Mouse (Mus musculus): ENCODE results near the gene Cerk. TPM values are rescaled to one million over a fixed set of nuclear protein-coding genes. Genes with fewer than 3 reads are reported as not detected.
"Not testable (repeated sequence)": the region's sequence is repeated elsewhere in the genome, so short reads cannot be mapped to it uniquely, and the experiment has no call there.

Cerk gene
- polyA plus RNA-seq, 1 experiment from 2014 or later: 16.1 TPM

- H3K4me1 ChIP-seq (ENCODE audit: control insufficient read depth, insufficient read depth, low read length): peaks cover 10% of the 10 kb centered on the region
- 13% methylated on average over 23 of the region's 25 CpGs for WGBS
- DNase-seq (ENCODE audit: low spot score) (no peak), ATAC-seq (ENCODE audit: low read depth) (no peak; the same call in none of the 2 replicates)
- H3K4me2 ChIP-seq (ENCODE audit: low read depth, low read length): peak overlapping the region; percentile 95
- H3K27me3 ChIP-seq (replicated peaks; ENCODE audit: control insufficient read depth, insufficient read depth, low read length): no peaks in the 10 kb centered on the region
- peak overlapping the region; percentile 90 for H3K9ac ChIP-seq (ENCODE audit: low read depth, low read length)
- peak overlapping the region; percentile 83 for H3K4me3 ChIP-seq (ENCODE audit: low read depth, low read length)
- peak overlapping the region; percentile 92; the same call in 1 of the 2 replicates for H3K27ac ChIP-seq (replicated peaks; ENCODE audit: low read depth, low read length)
- H3K36me3 ChIP-seq (ENCODE audit: control insufficient read depth, insufficient read depth, low read length): no peaks in the 10 kb centered on the region
- H3K9me3 ChIP-seq (ENCODE audit: control insufficient read depth, low read length): no peaks in the 10 kb centered on the region
Measured at GRCm38 (mm10) chr15:86214549-86215201, 28.7 kb upstream of the Cerk start.

- H3K9ac ChIP-seq (ENCODE audit: low read depth, low read length): peak within 1 kb of the TSS; percentile 90
- under 1% methylated on average over 50 of the region's 64 CpGs for WGBS
- H3K27me3 ChIP-seq (replicated peaks; ENCODE audit: control insufficient read depth, insufficient read depth, low read length): no peaks in the 10 kb centered on the region
- ATAC-seq (ENCODE audit: low read depth) (peak; percentile 95), DNase-seq (ENCODE audit: low spot score) (peak; percentile 97)
- H3K4me2 ChIP-seq (ENCODE audit: low read depth, low read length): peak within 1 kb of the TSS; percentile 95
- H3K36me3 ChIP-seq (ENCODE audit: control insufficient read depth, insufficient read depth, low read length): no peaks in the 10 kb centered on the region
- peak within 1 kb of the TSS; percentile 92 for H3K27ac ChIP-seq (replicated peaks; ENCODE audit: low read depth, low read length)
- H3K4me1 ChIP-seq (ENCODE audit: control insufficient read depth, insufficient read depth, low read length): peaks cover 10% of the 10 kb centered on the region
- no peaks in the 10 kb centered on the region for H3K9me3 ChIP-seq (ENCODE audit: control insufficient read depth, low read length)
- H3K4me3 ChIP-seq (ENCODE audit: low read depth, low read length): peak within 1 kb of the TSS; percentile 83
Measured at GRCm38 (mm10) chr15:86213753-86214548, 28.0 kb upstream of the Cerk start, which contains the start of gene Tbc1d22a. Gene Tbc1d22a, plus strand, starts transcription at chr15:86214459.

DNA sequence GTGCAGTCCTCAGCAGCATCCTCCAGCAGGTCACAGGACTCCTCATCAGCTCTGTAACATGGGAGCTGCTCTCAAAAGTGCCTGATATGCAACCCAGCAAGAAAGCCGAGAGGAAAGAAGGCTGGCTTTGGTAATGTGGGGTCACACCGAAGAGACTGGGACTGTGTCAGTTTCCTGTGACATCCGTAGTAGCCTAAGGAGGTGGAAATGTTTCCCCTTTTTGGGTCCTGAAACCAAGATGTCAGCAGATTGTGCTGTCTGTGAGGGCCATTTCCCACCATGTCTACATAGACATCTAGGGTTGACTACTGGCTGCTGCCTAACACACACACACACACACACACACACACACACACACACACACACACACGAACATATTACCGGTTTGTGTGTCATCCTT, 26.3 kb upstream of the Cerk start:
- not testable (repeated sequence) for H3K4me2 ChIP-seq (ENCODE audit: low read depth, low read length); ATAC-seq (ENCODE audit: low read depth); H3K9me3 ChIP-seq (ENCODE audit: control insufficient read depth, low read length); H3K4me3 ChIP-seq (ENCODE audit: low read depth, low read length); H3K9ac ChIP-seq (ENCODE audit: low read depth, low read length); H3K36me3 ChIP-seq (ENCODE audit: control insufficient read depth, insufficient read depth, low read length); H3K27me3 ChIP-seq (replicated peaks; ENCODE audit: control insufficient read depth, insufficient read depth, low read length); H3K27ac ChIP-seq (replicated peaks; ENCODE audit: low read depth, low read length); DNase-seq (ENCODE audit: low spot score)
- 97% methylated on average over 5 of the region's 5 CpGs for WGBS
- H3K4me1 ChIP-seq (ENCODE audit: control insufficient read depth, insufficient read depth, low read length): peaks cover 10% of the 10 kb centered on the region

- peaks cover 4% of the 10 kb centered on the region; the same call in 1 of the 2 replicates for H3K4me1 ChIP-seq (ENCODE audit: control insufficient read depth, insufficient read depth, low read length)
- 77% methylated on average over 4 of the region's 4 CpGs for WGBS
- ATAC-seq (ENCODE audit: low read depth): no peak
- no peaks in the 10 kb centered on the region for H3K36me3 ChIP-seq (ENCODE audit: control insufficient read depth, insufficient read depth, low read length)
- H3K4me3 ChIP-seq (ENCODE audit: low read depth, low read length): no peak overlapping the region
- peak; percentile 20 for DNase-seq (ENCODE audit: low spot score)
- no peaks in the 10 kb centered on the region for H3K27me3 ChIP-seq (replicated peaks; ENCODE audit: control insufficient read depth, insufficient read depth, low read length)
- no peak overlapping the region for H3K4me2 ChIP-seq (ENCODE audit: low read depth, low read length)
- H3K9ac ChIP-seq (ENCODE audit: low read depth, low read length): no peak overlapping the region
- H3K27ac ChIP-seq (replicated peaks; ENCODE audit: low read depth, low read length): no peak overlapping the region
- no peaks in the 10 kb centered on the region for H3K9me3 ChIP-seq (ENCODE audit: control insufficient read depth, low read length)
Measured at GRCm38 (mm10) chr15:86206385-86206784, 20.4 kb upstream of the Cerk start.

GRCm38 (mm10) chr15:86205300-86205699, 19.4 kb upstream of the Cerk start:
- Histone ChIP-seq H3K36me3 (ENCODE audit: control insufficient read depth, insufficient read depth, low read length) (no peaks in the 10 kb centered on the region), H3K4me2 (ENCODE audit: low read depth, low read length) (no peak overlapping the region), H3K4me3 (ENCODE audit: low read depth, low read length) (no peak overlapping the region), H3K9me3 (ENCODE audit: control insufficient read depth, low read length) (no peaks in the 10 kb centered on the region), H3K4me1 (ENCODE audit: control insufficient read depth, insufficient read depth, low read length) (peaks cover 4% of the 10 kb centered on the region; the same call in 1 of the 2 replicates), H3K27ac (replicated peaks; ENCODE audit: low read depth, low read length) (no peak overlapping the region), H3K9ac (ENCODE audit: low read depth, low read length) (no peak overlapping the region), H3K27me3 (replicated peaks; ENCODE audit: control insufficient read depth, insufficient read depth, low read length) (no peaks in the 10 kb centered on the region)
- DNase-seq (ENCODE audit: low spot score) (no peak), ATAC-seq (ENCODE audit: low read depth) (no peak)
- WGBS: 47% methylated on average over 2 of the region's 2 CpGs

DNA sequence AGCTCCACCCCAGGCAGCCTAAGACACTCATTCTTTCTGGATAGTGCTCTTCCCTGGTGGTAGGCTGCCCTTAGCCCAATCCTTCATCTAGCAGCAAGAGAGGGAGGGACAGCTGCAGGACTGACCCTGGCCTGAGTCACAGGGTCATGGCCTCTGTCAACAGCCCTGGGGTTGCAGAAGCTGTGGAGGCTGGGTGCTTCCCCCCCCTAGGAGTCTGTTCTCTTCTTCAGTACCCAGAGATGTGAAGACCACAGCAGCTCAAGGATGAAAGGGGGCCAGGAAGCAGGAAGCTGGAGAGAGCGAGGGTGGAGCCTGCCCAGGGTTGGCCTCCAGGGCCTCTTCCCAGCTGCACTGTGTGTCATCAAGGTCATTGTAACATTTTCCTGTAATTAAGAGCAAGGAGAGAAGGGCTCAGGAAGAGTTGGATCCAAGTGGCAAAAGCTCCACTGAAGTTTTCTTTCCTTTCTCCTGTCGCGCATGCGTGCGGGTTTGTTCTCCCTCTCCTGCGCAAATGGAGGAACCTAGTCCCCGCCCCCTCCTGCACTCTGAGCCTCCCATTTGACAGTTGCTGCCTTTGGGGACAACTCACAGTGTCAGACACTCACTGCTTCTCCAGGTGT, 18.1 kb upstream of the Cerk start:
- H3K4me2 ChIP-seq (ENCODE audit: low read depth, low read length): peak overlapping the region; percentile 28; the same call in 1 of the 2 replicates
- DNase-seq (ENCODE audit: low spot score) (peak; percentile 33), ATAC-seq (ENCODE audit: low read depth) (no peak)
- H3K4me3 ChIP-seq (ENCODE audit: low read depth, low read length): no peak overlapping the region; the same call in 1 of the 2 replicates
- H3K36me3 ChIP-seq (ENCODE audit: control insufficient read depth, insufficient read depth, low read length): no peaks in the 10 kb centered on the region
- H3K27ac ChIP-seq (replicated peaks; ENCODE audit: low read depth, low read length): 0 out of 2 replicates have a peak overlapping the region, but pooled peaks have one; percentile 15
- WGBS: 55% methylated on average over 6 of the region's 7 CpGs
- H3K9ac ChIP-seq (ENCODE audit: low read depth, low read length): 0 out of 2 replicates have a peak overlapping the region, but pooled peaks have one; percentile 25
- no peaks in the 10 kb centered on the region for H3K9me3 ChIP-seq (ENCODE audit: control insufficient read depth, low read length)
- peaks cover 4% of the 10 kb centered on the region; the same call in 1 of the 2 replicates for H3K4me1 ChIP-seq (ENCODE audit: control insufficient read depth, insufficient read depth, low read length)
- no peaks in the 10 kb centered on the region for H3K27me3 ChIP-seq (replicated peaks; ENCODE audit: control insufficient read depth, insufficient read depth, low read length)

GRCm38 (mm10) chr15:86203292-86203793, 17.4 kb upstream of the Cerk start:
- no peaks in the 10 kb centered on the region for H3K9me3 ChIP-seq (ENCODE audit: control insufficient read depth, low read length)
- peaks cover 4% of the 10 kb centered on the region; the same call in 1 of the 2 replicates for H3K4me1 ChIP-seq (ENCODE audit: control insufficient read depth, insufficient read depth, low read length)
- no peak for ATAC-seq (ENCODE audit: low read depth)
- no peak overlapping the region for H3K9ac ChIP-seq (ENCODE audit: low read depth, low read length)
- H3K4me3 ChIP-seq (ENCODE audit: low read depth, low read length): no peak overlapping the region
- H3K4me2 ChIP-seq (ENCODE audit: low read depth, low read length): no peak overlapping the region
- no peak overlapping the region for H3K27ac ChIP-seq (replicated peaks; ENCODE audit: low read depth, low read length)
- DNase-seq (ENCODE audit: low spot score): no peak
- no peaks in the 10 kb centered on the region for H3K27me3 ChIP-seq (replicated peaks; ENCODE audit: control insufficient read depth, insufficient read depth, low read length)
- 81% methylated on average over 7 of the region's 7 CpGs for WGBS
- no peaks in the 10 kb centered on the region for H3K36me3 ChIP-seq (ENCODE audit: control insufficient read depth, insufficient read depth, low read length)

- Histone ChIP-seq H3K4me3 (ENCODE audit: low read depth, low read length) (no peak overlapping the region), H3K4me2 (ENCODE audit: low read depth, low read length) (no peak overlapping the region), H3K27me3 (replicated peaks; ENCODE audit: control insufficient read depth, insufficient read depth, low read length) (no peaks in the 10 kb centered on the region), H3K27ac (replicated peaks; ENCODE audit: low read depth, low read length) (peak overlapping the region; percentile 59), H3K36me3 (ENCODE audit: control insufficient read depth, insufficient read depth, low read length) (no peaks in the 10 kb centered on the region), H3K9ac (ENCODE audit: low read depth, low read length) (no peak overlapping the region), H3K9me3 (ENCODE audit: control insufficient read depth, low read length) (no peaks in the 10 kb centered on the region), H3K4me1 (ENCODE audit: control insufficient read depth, insufficient read depth, low read length) (peaks cover 4% of the 10 kb centered on the region; the same call in 1 of the 2 replicates)
- 35% methylated on average over 6 of the region's 6 CpGs for WGBS
- peak; percentile 59 for DNase-seq (ENCODE audit: low spot score)
- ATAC-seq (ENCODE audit: low read depth): peak; percentile 38
Measured at GRCm38 (mm10) chr15:86202640-86203039, 16.7 kb upstream of the Cerk start.

All from embryonic facial prominence, embryonic 14.5 days (tissue).